Mouse (Mus musculus) embryonic facial prominence, embryonic 14.5 days (tissue): ENCODE data around the gene Fbxl13. TPM values are rescaled to one million over a fixed set of nuclear protein-coding genes. Genes with fewer than 3 reads are reported as not detected.
"Not testable (repeated sequence)": the region's sequence is repeated elsewhere in the genome, so short reads cannot be mapped to it uniquely, and the experiment has no call there.

Source experiments
- ATAC-seq: fragments of 200-750 bp; cut with Nextera tagmentation; 2 replicates; pipeline ENCODE4 v1.8.0; 2017; ENCODE audit warnings: low read depth, moderate number of reproducible peaks, moderate TSS enrichment
- DNase-seq: peaks from one replicate; pipeline ENCODE4 v3.0.0-alpha.2; 2015; ENCODE audit warnings: low spot score
- H3K27ac ChIP-seq: fragments of 300-500 bp; sonication (generic); replicated peaks from 2 replicates; pipeline ENCODE4 v1.5.1; 2014; ENCODE audit warnings: low read depth, mild to moderate bottlenecking, low read length, moderate library complexity
- H3K27me3 ChIP-seq: fragments of 300-500 bp; sonication (generic); replicated peaks from 2 replicates; pipeline ENCODE4 v1.6.1; 2014; ENCODE audit warnings: low read length; ENCODE audit not compliant: control insufficient read depth, insufficient read depth
- H3K36me3 ChIP-seq: fragments of 300-500 bp; sonication (generic); 2 replicates; pipeline ENCODE4 v1.6.1; 2014; ENCODE audit warnings: low read length, mixed read lengths; ENCODE audit not compliant: control insufficient read depth, insufficient read depth
- H3K4me1 ChIP-seq: fragments of 300-500 bp; sonication (generic); 2 replicates; pipeline ENCODE4 v1.6.1; 2014; ENCODE audit warnings: antibody characterized with exemption, low read length; ENCODE audit not compliant: control insufficient read depth, insufficient read depth
- H3K4me2 ChIP-seq: fragments of 300-500 bp; sonication (generic); 2 replicates; pipeline ENCODE4 v1.6.1; 2014; ENCODE audit warnings: low read depth, mild to moderate bottlenecking, low read length, moderate library complexity, mixed read lengths
- H3K4me3 ChIP-seq: fragments of 300-500 bp; sonication (generic); 2 replicates; pipeline ENCODE4 v1.5.1; 2014; ENCODE audit warnings: low read depth, mild to moderate bottlenecking, low read length
- H3K9ac ChIP-seq: fragments of 300-500 bp; sonication (generic); 2 replicates; pipeline ENCODE4 v1.6.1; 2014; ENCODE audit warnings: low read depth, mild to moderate bottlenecking, low read length, moderate library complexity, mixed read lengths
- H3K9me3 ChIP-seq: fragments of 300-500 bp; sonication (generic); 2 replicates; pipeline ENCODE4 v1.6.1; 2016; ENCODE audit warnings: low read length; ENCODE audit not compliant: control insufficient read depth
- WGBS: fragments of 180-500 bp; shearing (Covaris S2); extraction: QIAGEN DNeasy Blood & Tissue Kit; methylation state at CpG from one replicate; pipeline ENCODE4 v1.1.7; 2014; 5-methylcytosine and 5-hydroxymethylcytosine counted together
- polyA plus RNA-seq: library from polyadenylated mRNA; unstranded; fragments of >200 nt; fragmentation: Nextera tagmentation; extraction: Ambion mirVana; gene quantifications from 2 replicates; pipeline ENCODE4 v1.2.1, GENCODE M21; 2014

The Fbxl13 gene
- polyA plus RNA-seq, 1 experiment from 2014 or later: 0.46 TPM

- no peak for DNase-seq
- Histone ChIP-seq H3K9me3 (no peaks in the 10 kb centered on the region), H3K27me3 (no peaks in the 10 kb centered on the region), H3K4me2 (peak overlapping the region; percentile 64), H3K9ac (peak overlapping the region; percentile 89), H3K4me1 (peaks cover 10% of the 10 kb centered on the region), H3K27ac (peak overlapping the region; percentile 73), H3K36me3 (peaks cover 31% of the 10 kb centered on the region), H3K4me3 (peak overlapping the region; percentile 79)
- under 1% methylated on average over 18 of the region's 25 CpGs for WGBS
- ATAC-seq: no peak
Observed at GRCm38 (mm10) chr5:21646133-21646491, 678 bp upstream of the Fbxl13 start.

DNA sequence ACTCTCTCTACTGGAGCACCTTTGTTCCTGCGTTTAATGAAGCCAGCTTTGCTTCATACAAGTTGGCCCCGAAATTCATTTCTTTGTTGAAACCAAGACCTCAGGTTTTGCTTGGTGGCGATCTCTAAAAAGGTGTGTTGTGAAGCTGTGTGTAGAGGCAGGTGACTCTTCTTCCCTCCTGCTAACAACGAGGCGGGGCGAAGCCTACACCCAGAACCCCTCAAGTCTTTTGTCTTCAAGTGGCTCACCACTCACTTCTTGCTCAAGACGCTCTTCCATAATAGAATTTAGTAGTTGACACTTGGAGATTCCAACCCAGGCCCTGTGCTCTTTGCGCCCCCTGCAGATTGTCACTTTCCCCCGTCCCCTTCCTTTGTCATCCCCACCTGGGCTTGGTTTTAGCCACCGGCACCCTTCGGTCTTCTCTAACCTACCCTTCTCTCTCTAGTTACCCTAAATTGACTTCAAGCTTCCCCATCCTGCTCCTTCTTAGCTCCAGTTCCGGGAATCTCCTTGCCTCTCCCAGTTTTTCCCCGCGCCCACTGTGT is 469 bp downstream of the Fbxl13 start:
- H3K27ac ChIP-seq: peak overlapping the region; percentile 49; the same call in 1 of the 2 replicates
- no peaks in the 10 kb centered on the region for H3K9me3 ChIP-seq
- no peak overlapping the region; the same call in 1 of the 2 replicates for H3K9ac ChIP-seq
- ATAC-seq (peak; percentile 2; the same call in 1 of the 2 replicates), DNase-seq (peak; percentile 7)
- peak overlapping the region; percentile 64 for H3K4me2 ChIP-seq
- peak overlapping the region; percentile 79 for H3K4me3 ChIP-seq
- H3K27me3 ChIP-seq: no peaks in the 10 kb centered on the region
- H3K36me3 ChIP-seq: peaks cover 19% of the 10 kb centered on the region
- H3K4me1 ChIP-seq: peaks cover 10% of the 10 kb centered on the region
- WGBS: 8% methylated on average over 14 of the region's 14 CpGs

DNA sequence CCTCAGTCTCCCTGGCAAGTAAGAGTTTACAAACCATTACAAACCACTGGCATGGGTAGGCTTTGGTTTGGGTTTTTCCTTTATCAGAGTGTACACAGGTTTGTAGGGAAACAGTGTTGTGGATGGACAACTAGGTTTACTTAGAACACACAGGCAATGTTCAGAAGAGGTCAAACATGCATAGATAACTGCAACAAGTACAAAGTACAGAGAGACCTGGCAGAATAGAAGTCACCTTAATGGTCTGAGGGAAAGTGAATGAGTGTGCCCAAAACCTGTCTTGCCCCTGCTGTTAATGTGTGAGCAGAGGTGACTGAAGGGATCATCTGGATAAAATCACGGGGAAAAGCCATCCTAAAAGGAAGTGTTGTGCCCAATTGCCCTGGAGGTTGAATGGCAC is 1.8 kb downstream of the Fbxl13 start:
- H3K9ac ChIP-seq: no peak overlapping the region
- H3K36me3 ChIP-seq: peaks cover 6% of the 10 kb centered on the region
- 21% methylated on average over 1 of the region's 1 CpGs for WGBS
- H3K9me3 ChIP-seq: no peaks in the 10 kb centered on the region
- peaks cover 13% of the 10 kb centered on the region for H3K4me1 ChIP-seq
- H3K4me2 ChIP-seq: no peak overlapping the region
- no peaks in the 10 kb centered on the region for H3K27me3 ChIP-seq
- H3K4me3 ChIP-seq: no peak overlapping the region
- no peak for ATAC-seq
- no peak overlapping the region for H3K27ac ChIP-seq
- no peak for DNase-seq

DNA sequence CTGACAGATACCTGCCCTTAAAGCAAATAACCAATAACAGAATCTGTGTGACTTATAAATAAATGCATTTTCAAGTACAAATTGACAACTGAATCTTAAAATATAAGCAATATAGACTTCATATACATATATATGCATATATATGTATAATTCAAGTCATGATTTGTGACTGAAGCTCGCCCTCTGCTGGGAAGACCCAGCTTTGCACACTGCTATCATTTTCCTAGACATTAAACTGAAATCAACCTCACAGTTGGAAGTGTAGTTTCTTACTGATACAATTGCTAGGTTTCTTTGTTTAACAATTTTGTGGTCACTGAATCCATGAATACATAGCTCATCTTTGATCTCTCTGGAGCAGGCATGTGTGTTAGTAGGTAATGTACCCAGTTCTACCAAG is 4.5 kb downstream of the Fbxl13 start:
- H3K4me2 ChIP-seq: no peak overlapping the region
- no peak overlapping the region for H3K4me3 ChIP-seq
- 6% methylated on average over 1 of the region's 1 CpGs for WGBS
- H3K27ac ChIP-seq: no peak overlapping the region
- no peaks in the 10 kb centered on the region for H3K9me3 ChIP-seq
- no peak for ATAC-seq
- H3K9ac ChIP-seq: no peak overlapping the region
- H3K4me1 ChIP-seq: 0 out of 2 replicates have a peak, but pooled peaks cover 2% of the 10 kb centered on the region
- H3K27me3 ChIP-seq: no peaks in the 10 kb centered on the region
- no peaks in the 10 kb centered on the region for H3K36me3 ChIP-seq
- peak; percentile 61 for DNase-seq

DNA sequence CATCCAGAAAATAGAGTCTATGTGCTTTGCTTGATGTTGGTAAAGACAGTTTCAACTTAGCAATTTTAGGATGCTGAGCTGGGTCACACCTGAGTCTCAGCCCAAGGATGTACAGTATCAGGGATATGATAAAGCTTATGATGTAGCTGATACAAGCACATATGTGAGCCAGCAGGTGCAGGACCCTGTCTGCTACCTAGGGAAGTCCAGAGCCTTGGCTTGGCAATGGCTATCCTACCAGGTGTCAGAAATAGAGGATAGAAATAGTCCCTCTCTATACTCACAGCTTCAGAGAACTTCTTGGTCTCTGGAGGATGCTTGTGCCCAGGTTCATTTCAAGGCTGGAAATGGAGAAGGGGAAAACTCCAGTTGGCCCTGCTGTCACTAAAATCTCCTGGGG is 19.5 kb downstream of the Fbxl13 start:
- ATAC-seq (no peak), DNase-seq (no peak)
- Histone ChIP-seq H3K4me1 (no peaks in the 10 kb centered on the region), H3K27ac (no peak overlapping the region), H3K4me2 (no peak overlapping the region), H3K9ac (no peak overlapping the region), H3K36me3 (no peaks in the 10 kb centered on the region), H3K27me3 (no peaks in the 10 kb centered on the region), H3K9me3 (no peaks in the 10 kb centered on the region), H3K4me3 (no peak overlapping the region)

GRCm38 (mm10) chr5:21616450-21617009 is 28.9 kb downstream of the Fbxl13 start:
- no peak overlapping the region for H3K4me2 ChIP-seq
- WGBS: 71% methylated on average over 3 of the region's 3 CpGs
- H3K9ac ChIP-seq: no peak overlapping the region
- no peak for DNase-seq
- ATAC-seq: no peak
- H3K36me3 ChIP-seq: no peaks in the 10 kb centered on the region
- no peak overlapping the region for H3K4me3 ChIP-seq
- H3K27me3 ChIP-seq: no peaks in the 10 kb centered on the region
- no peak overlapping the region for H3K27ac ChIP-seq
- H3K9me3 ChIP-seq: no peaks in the 10 kb centered on the region
- no peaks in the 10 kb centered on the region for H3K4me1 ChIP-seq

- not testable (repeated sequence) for H3K27ac ChIP-seq, H3K36me3 ChIP-seq, DNase-seq, H3K4me1 ChIP-seq, H3K4me2 ChIP-seq, H3K27me3 ChIP-seq, ATAC-seq, H3K4me3 ChIP-seq, H3K9ac ChIP-seq, H3K9me3 ChIP-seq
- WGBS: 97% methylated on average over 11 of the region's 11 CpGs
Observed at GRCm38 (mm10) chr5:21614299-21614698, 31.1 kb downstream of the Fbxl13 start.

DNA sequence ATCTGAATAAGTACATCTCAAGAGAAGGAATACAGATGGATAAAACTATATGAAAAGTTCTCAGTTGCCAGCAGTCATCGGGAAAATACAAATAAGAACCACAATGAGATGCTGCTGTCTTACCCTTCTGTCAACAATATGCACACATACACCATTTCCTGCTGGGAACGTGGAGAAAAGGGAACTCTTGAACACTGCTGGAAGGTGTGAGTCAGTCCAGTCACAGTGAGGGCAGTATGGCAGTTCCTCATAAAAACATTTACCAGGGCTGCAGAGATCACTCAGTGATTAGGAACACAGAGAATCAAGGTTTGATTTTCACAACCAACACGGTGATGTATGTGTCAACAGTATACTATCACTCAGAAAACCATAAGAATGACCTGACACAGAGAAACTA is 34.4 kb downstream of the Fbxl13 start:
- no peak overlapping the region for H3K9ac ChIP-seq
- no peaks in the 10 kb centered on the region for H3K9me3 ChIP-seq
- no peak for ATAC-seq
- no peaks in the 10 kb centered on the region for H3K36me3 ChIP-seq
- DNase-seq: no peak
- no peak overlapping the region for H3K4me2 ChIP-seq
- WGBS: 64% methylated on average over 3 of the region's 3 CpGs
- H3K4me3 ChIP-seq: no peak overlapping the region
- H3K4me1 ChIP-seq: no peaks in the 10 kb centered on the region
- H3K27me3 ChIP-seq: no peaks in the 10 kb centered on the region
- no peak overlapping the region for H3K27ac ChIP-seq
